Mouse (Mus musculus) small intestine, adult 2 months (tissue): ENCODE data around the gene Glce.

Experiments used
- CTCF ChIP-seq: fragments of 200-500 bp; IDR thresholded peaks from 2 replicates; pipeline ENCODE4 v1.5.1; 2012; ENCODE audit warnings: low read depth, mild to moderate bottlenecking, control low read depth, inconsistent platforms, low read length, moderate library complexity, mixed read lengths; ENCODE audit not compliant: insufficient replicate concordance, insufficient read length; ENCODE audit errors: extremely low read depth
- POLR2A ChIP-seq: fragments of 200-500 bp; IDR thresholded peaks from 2 replicates; pipeline ENCODE4 v1.6.1; 2012; ENCODE audit warnings: low read depth, mild to moderate bottlenecking, control low read depth, inconsistent platforms, low read length, moderate library complexity

DNA sequence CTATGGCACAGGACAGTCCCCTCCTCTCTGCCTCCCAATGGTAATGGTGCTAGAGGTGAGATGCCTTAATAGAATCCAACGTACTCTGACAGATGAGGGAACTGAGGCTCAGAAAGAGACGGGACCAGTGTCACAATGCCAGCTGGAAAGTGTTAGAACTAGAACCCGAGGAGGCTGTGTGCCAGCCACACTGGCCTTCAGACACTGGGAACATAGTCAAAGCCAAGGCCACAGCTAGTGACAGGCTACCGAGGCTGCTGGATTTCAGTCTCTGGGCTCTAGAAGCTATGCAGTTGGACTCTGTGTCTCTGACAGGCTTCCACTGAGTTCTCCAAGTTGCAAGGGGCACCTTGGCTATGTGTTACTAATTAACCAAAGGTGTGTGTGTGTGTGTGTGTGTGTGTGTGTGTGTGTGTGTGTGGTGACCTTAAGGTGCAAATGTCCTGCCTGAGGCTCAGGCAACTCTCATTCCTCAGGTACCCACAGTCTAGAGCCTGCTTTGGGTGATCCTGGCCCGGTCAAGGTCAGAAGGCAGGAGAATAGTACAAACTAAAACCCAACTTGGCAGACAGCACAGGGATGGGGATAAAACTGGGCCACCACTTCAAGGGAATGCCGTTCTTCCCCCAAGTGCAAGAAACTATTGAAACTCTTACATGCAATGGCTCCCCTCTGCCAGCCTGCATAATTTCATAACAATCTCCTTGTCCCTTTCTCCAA is 99.3 kb downstream of the Glce start:
- TF ChIP-seq CTCF (no peak), POLR2A (no peak)
